Mouse (Mus musculus): ENCODE results near the gene Hist1h1c. TPM values are rescaled to one million over a fixed set of nuclear protein-coding genes. Genes with fewer than 3 reads are reported as not detected.

Hist1h1c gene
- polyA plus RNA-seq, 1 experiment from 2014 or later = 19.7 TPM

DNA sequence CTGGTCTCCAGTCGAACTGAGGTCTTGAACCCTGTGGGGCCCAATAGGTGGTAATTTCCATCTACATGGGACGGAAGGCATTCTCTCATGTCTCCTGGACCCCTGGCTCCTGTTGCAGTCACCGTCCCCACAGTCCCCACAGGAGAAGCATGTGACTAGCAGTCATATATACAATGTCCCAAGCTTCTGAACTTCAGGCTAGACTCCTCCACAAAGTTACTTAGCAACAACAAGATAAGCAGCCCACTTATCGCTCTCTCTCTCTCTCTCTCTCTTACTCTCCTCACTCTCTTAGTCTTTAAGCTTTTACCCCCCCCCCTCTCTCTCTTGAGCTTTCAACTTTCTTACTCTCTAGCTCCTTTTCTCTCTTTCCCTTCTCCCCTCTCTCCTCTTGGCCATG is 14.4 kb upstream of the Hist1h1c start:
- H3K9ac ChIP-seq (replicated peaks; ENCODE audit: low read length) = no peak overlapping the region
- no peaks in the 10 kb centered on the region for H3K36me3 ChIP-seq (replicated peaks; ENCODE audit: control insufficient read depth, insufficient read depth, low read depth, low read length)
- ATAC-seq (replicated peaks; ENCODE audit: insufficient number of reproducible peaks, low FRiP score, low TSS enrichment, low read depth) (no peak), DNase-seq (ENCODE audit: low spot score) (no peak)
- no peak overlapping the region for H3K4me2 ChIP-seq (ENCODE audit: low read depth, low read length)
- 84% methylated on average over 4 of the region's 4 CpGs for WGBS
- H3K27me3 ChIP-seq (ENCODE audit: control insufficient read depth, insufficient read depth, low read length) = no peaks in the 10 kb centered on the region
- H3K9me3 ChIP-seq (replicated peaks; ENCODE audit: control insufficient read depth, low read length) = no peaks in the 10 kb centered on the region
- no peaks in the 10 kb centered on the region for H3K4me1 ChIP-seq (ENCODE audit: control insufficient read depth, insufficient read depth, low read length)
- H3K4me3 ChIP-seq (ENCODE audit: low read depth, low read length) = no peak overlapping the region
- H3K27ac ChIP-seq (replicated peaks; ENCODE audit: low read depth, low read length) = no peak overlapping the region

DNA sequence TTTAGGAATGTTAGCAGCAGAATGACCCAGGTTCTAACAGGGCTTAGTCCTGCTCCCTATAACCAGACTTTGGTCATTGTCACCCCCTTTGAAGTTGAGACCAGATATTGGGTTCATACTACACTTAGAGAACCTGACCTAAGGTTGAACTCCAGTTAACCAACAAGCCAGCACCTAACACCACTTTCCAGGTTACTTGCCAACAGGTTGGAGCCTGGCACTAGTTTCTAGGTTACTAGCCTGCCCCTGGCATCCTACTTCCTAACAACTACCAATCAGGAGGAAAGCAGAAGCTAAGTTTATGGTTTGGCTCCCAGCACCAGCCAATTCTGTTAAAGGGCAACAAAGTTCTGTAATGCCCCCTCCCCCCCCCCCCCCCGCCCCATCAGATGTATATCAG is 13.4 kb upstream of the Hist1h1c start:
- Histone ChIP-seq H3K4me3 (ENCODE audit: low read depth, low read length) (no peak overlapping the region), H3K36me3 (replicated peaks; ENCODE audit: control insufficient read depth, insufficient read depth, low read depth, low read length) (no peaks in the 10 kb centered on the region), H3K9ac (replicated peaks; ENCODE audit: low read length) (no peak overlapping the region), H3K9me3 (replicated peaks; ENCODE audit: control insufficient read depth, low read length) (no peaks in the 10 kb centered on the region), H3K4me2 (ENCODE audit: low read depth, low read length) (no peak overlapping the region), H3K4me1 (ENCODE audit: control insufficient read depth, insufficient read depth, low read length) (no peaks in the 10 kb centered on the region), H3K27me3 (ENCODE audit: control insufficient read depth, insufficient read depth, low read length) (no peaks in the 10 kb centered on the region), H3K27ac (replicated peaks; ENCODE audit: low read depth, low read length) (no peak overlapping the region)
- ATAC-seq (replicated peaks; ENCODE audit: insufficient number of reproducible peaks, low FRiP score, low TSS enrichment, low read depth) = no peak
- no peak for DNase-seq (ENCODE audit: low spot score)
- WGBS = no CpG with 5 or more reads among the region's 1 CpGs

DNA sequence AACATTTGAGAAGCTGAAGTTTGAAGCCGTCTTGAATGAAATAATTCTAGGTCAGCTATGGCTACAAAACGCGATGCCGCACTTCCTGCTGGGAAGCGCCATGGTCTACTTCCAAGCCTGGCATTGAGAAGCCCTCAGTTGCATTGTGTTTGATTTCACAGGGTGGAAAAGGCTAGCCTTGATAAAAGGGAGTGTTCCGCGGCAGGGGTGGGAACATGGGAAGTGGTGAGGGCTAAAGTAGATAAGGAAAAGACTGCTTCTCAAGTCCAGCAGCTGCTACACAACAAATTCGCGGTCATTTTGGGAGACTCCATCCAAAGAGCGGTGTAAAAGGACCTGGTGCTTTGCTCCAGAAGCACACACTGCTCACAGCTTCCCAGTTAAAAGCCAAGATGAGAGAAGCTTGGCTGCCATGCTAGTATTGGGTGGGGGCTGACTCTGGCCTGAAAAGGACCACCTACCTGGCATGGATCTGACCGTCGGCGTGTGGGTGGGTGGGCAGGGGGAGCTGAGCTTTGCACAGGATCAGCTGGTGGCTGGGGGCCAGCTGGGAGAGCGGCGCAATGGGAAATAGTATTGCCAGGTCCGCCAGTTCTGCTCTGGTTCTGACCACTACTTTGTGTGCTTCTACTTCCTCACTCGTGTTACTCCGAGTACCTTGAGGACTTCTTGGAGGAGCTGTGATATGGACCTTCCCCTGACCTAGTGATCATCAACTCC is 10.0 kb upstream of the Hist1h1c start:
- H3K4me2 ChIP-seq (ENCODE audit: low read depth, low read length) = no peak overlapping the region
- no peak overlapping the region for H3K27ac ChIP-seq (replicated peaks; ENCODE audit: low read depth, low read length)
- no peaks in the 10 kb centered on the region for H3K4me1 ChIP-seq (ENCODE audit: control insufficient read depth, insufficient read depth, low read length)
- DNase-seq (ENCODE audit: low spot score) (no peak), ATAC-seq (replicated peaks; ENCODE audit: insufficient number of reproducible peaks, low FRiP score, low TSS enrichment, low read depth) (no peak)
- WGBS = 87% methylated on average over 18 of the region's 18 CpGs
- H3K36me3 ChIP-seq (replicated peaks; ENCODE audit: control insufficient read depth, insufficient read depth, low read depth, low read length) = no peaks in the 10 kb centered on the region
- H3K9ac ChIP-seq (replicated peaks; ENCODE audit: low read length) = no peak overlapping the region
- H3K9me3 ChIP-seq (replicated peaks; ENCODE audit: control insufficient read depth, low read length) = no peaks in the 10 kb centered on the region
- H3K4me3 ChIP-seq (ENCODE audit: low read depth, low read length) = no peak overlapping the region
- H3K27me3 ChIP-seq (ENCODE audit: control insufficient read depth, insufficient read depth, low read length) = no peaks in the 10 kb centered on the region

DNA sequence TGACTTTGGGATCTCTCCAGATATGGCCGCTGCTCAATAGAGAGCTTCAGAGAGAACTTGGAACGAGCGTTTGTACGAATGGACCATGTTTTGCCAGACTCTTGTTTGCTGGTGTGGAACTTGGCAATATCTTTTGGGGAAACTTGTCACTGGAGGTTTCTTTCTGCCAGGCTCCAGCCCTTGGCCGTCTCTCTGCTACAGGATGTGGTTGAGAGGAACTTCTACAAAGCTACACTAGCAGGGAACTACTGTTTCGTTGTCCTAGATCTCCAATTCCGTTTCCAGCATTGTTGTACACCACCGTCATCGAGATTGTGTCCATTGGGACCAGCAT is 9.4 kb upstream of the Hist1h1c start:
- 95% methylated on average over 9 of the region's 9 CpGs for WGBS
- no peak overlapping the region for H3K4me2 ChIP-seq (ENCODE audit: low read depth, low read length)
- no peaks in the 10 kb centered on the region for H3K36me3 ChIP-seq (replicated peaks; ENCODE audit: control insufficient read depth, insufficient read depth, low read depth, low read length)
- H3K27me3 ChIP-seq (ENCODE audit: control insufficient read depth, insufficient read depth, low read length) = no peaks in the 10 kb centered on the region
- ATAC-seq (replicated peaks; ENCODE audit: insufficient number of reproducible peaks, low FRiP score, low TSS enrichment, low read depth) (no peak), DNase-seq (ENCODE audit: low spot score) (no peak)
- no peaks in the 10 kb centered on the region for H3K4me1 ChIP-seq (ENCODE audit: control insufficient read depth, insufficient read depth, low read length)
- no peak overlapping the region for H3K4me3 ChIP-seq (ENCODE audit: low read depth, low read length)
- H3K27ac ChIP-seq (replicated peaks; ENCODE audit: low read depth, low read length) = no peak overlapping the region
- H3K9ac ChIP-seq (replicated peaks; ENCODE audit: low read length) = no peak overlapping the region
- no peaks in the 10 kb centered on the region for H3K9me3 ChIP-seq (replicated peaks; ENCODE audit: control insufficient read depth, low read length)

DNA sequence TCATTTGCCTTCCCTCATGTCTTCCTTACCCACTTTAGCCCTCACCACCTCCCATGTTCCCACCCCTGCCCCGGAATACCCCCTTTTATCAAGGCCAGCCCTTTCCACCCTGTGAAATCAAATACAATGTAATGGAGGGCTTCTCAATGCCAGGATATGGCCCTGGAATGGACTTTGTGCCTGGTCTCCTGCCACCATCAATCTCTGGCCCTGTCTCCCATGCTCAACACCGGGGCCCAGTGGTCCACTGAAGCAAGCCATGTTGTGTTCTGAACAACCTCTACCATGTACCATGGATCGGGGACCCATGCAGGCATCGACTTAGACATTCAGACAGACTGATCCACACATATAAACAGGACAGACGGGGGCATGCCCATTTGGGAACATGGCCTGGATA is 8.9 kb upstream of the Hist1h1c start:
- H3K4me2 ChIP-seq (ENCODE audit: low read depth, low read length) = no peak overlapping the region
- no peaks in the 10 kb centered on the region for H3K27me3 ChIP-seq (ENCODE audit: control insufficient read depth, insufficient read depth, low read length)
- ATAC-seq (replicated peaks; ENCODE audit: insufficient number of reproducible peaks, low FRiP score, low TSS enrichment, low read depth) = no peak
- no peak overlapping the region for H3K9ac ChIP-seq (replicated peaks; ENCODE audit: low read length)
- H3K9me3 ChIP-seq (replicated peaks; ENCODE audit: control insufficient read depth, low read length) = no peaks in the 10 kb centered on the region
- no peak for DNase-seq (ENCODE audit: low spot score)
- H3K4me3 ChIP-seq (ENCODE audit: low read depth, low read length) = no peak overlapping the region
- no peaks in the 10 kb centered on the region for H3K36me3 ChIP-seq (replicated peaks; ENCODE audit: control insufficient read depth, insufficient read depth, low read depth, low read length)
- H3K4me1 ChIP-seq (ENCODE audit: control insufficient read depth, insufficient read depth, low read length) = no peaks in the 10 kb centered on the region
- 91% methylated on average over 5 of the region's 5 CpGs for WGBS
- H3K27ac ChIP-seq (replicated peaks; ENCODE audit: low read depth, low read length) = no peak overlapping the region

DNA sequence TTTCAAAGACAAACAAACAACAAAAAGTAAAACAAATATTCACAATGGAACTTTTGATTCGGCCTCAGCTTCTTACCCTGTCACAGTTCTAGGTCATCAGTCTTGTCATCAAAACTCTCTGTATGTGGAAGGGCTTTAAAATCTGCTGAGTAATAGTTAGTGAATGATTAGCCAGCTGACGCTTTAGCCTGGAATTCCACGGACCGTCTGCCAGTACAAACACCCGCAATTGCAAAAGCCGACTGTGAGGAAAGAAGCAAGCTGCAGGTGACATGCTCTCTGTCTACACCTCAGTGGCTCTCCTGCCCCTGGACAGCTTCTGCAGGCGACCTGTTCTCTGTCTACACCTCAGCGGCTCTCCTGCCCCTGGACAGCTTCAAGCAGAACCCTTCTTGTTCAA is 8.1 kb upstream of the Hist1h1c start:
- DNase-seq (ENCODE audit: low spot score) = no peak

DNA sequence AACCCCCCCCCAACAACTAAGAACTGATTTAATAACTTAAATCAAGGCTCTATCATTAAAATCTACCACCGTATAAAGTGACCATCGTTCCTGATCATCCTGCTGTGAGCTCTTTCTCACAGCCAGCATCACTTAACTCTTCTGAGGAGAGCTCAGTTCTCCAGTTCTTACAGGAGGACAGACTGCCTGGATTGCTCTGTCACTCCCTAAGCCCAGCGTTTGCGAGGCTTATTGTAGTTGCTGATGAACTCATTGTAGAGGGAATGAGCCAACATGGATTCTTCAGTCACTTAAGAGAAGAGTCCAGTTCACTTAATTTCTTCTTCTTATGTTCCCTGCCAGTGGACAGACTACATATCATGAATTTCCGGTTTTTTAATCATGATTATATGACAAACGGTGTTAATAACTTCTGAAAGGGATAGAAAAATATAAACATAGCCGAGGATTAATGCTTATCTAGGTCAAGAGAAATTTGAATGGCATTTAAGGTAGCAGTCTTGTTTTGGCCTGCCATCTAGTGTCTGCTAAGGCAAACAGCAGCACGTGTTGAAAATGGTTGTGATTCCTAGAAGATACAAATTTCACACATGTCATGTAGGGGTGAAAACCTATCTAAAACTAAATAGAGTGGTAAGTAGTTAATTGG is 6.3 kb upstream of the Hist1h1c start:
- H3K9me3 ChIP-seq (replicated peaks; ENCODE audit: control insufficient read depth, low read length) = no peaks in the 10 kb centered on the region
- no peaks in the 10 kb centered on the region for H3K27me3 ChIP-seq (ENCODE audit: control insufficient read depth, insufficient read depth, low read length)
- H3K9ac ChIP-seq (replicated peaks; ENCODE audit: low read length) = no peak overlapping the region
- WGBS = 26% methylated on average over 8 of the region's 8 CpGs
- ATAC-seq (replicated peaks; ENCODE audit: insufficient number of reproducible peaks, low FRiP score, low TSS enrichment, low read depth) (no peak), DNase-seq (ENCODE audit: low spot score) (peak; percentile 70)
- H3K4me1 ChIP-seq (ENCODE audit: control insufficient read depth, insufficient read depth, low read length) = no peaks in the 10 kb centered on the region
- H3K36me3 ChIP-seq (replicated peaks; ENCODE audit: control insufficient read depth, insufficient read depth, low read depth, low read length) = no peaks in the 10 kb centered on the region
- no peak overlapping the region for H3K4me2 ChIP-seq (ENCODE audit: low read depth, low read length)
- no peak overlapping the region for H3K4me3 ChIP-seq (ENCODE audit: low read depth, low read length)
- H3K27ac ChIP-seq (replicated peaks; ENCODE audit: low read depth, low read length) = no peak overlapping the region

More for the DNA sequence above, 8.1 kb upstream of the Hist1h1c start:
- no peak for ATAC-seq (replicated peaks; ENCODE audit: insufficient number of reproducible peaks, low FRiP score, low TSS enrichment, low read depth)
- H3K9ac ChIP-seq (replicated peaks; ENCODE audit: low read length) = no peak overlapping the region
- no peaks in the 10 kb centered on the region for H3K36me3 ChIP-seq (replicated peaks; ENCODE audit: control insufficient read depth, insufficient read depth, low read depth, low read length)
- 53% methylated on average over 8 of the region's 8 CpGs for WGBS
- H3K9me3 ChIP-seq (replicated peaks; ENCODE audit: control insufficient read depth, low read length) = no peaks in the 10 kb centered on the region
- H3K27me3 ChIP-seq (ENCODE audit: control insufficient read depth, insufficient read depth, low read length) = no peaks in the 10 kb centered on the region
- no peak overlapping the region for H3K4me2 ChIP-seq (ENCODE audit: low read depth, low read length)
- H3K4me3 ChIP-seq (ENCODE audit: low read depth, low read length) = no peak overlapping the region
- H3K27ac ChIP-seq (replicated peaks; ENCODE audit: low read depth, low read length) = no peak overlapping the region
- no peaks in the 10 kb centered on the region for H3K4me1 ChIP-seq (ENCODE audit: control insufficient read depth, insufficient read depth, low read length)

DNA sequence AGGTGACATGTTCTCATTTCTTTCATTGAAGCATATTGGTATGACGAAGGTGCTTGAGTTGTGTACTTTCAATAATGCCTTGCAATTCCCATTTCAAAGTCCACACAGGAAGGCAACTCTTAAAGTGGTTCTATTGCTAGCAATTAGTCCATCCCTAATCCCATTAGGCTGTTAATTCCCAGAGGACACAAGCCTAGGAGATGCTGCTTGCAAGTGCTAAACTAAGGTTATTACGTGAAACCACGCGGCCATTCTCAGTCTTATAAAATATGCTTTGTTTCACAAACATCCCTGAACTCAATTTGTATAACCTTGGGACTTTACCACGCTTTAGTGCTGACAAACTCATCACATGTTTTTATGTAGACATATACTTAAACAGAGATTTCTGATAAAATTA is 1.5 kb upstream of the Hist1h1c start:
- no peak for DNase-seq (ENCODE audit: low spot score)
- Histone ChIP-seq H3K36me3 (replicated peaks; ENCODE audit: control insufficient read depth, insufficient read depth, low read depth, low read length) (no peaks in the 10 kb centered on the region), H3K4me3 (ENCODE audit: low read depth, low read length) (no peak overlapping the region), H3K27ac (replicated peaks; ENCODE audit: low read depth, low read length) (no peak overlapping the region), H3K4me1 (ENCODE audit: control insufficient read depth, insufficient read depth, low read length) (no peaks in the 10 kb centered on the region), H3K9me3 (replicated peaks; ENCODE audit: control insufficient read depth, low read length) (no peaks in the 10 kb centered on the region), H3K4me2 (ENCODE audit: low read depth, low read length) (no peak overlapping the region), H3K27me3 (ENCODE audit: control insufficient read depth, insufficient read depth, low read length) (no peaks in the 10 kb centered on the region), H3K9ac (replicated peaks; ENCODE audit: low read length) (no peak overlapping the region)
- no peak for ATAC-seq (replicated peaks; ENCODE audit: insufficient number of reproducible peaks, low FRiP score, low TSS enrichment, low read depth)
- WGBS = 77% methylated on average over 5 of the region's 5 CpGs

Measured in embryonic facial prominence, embryonic 11.5 days (tissue).